Mouse (Mus musculus) embryo, embryonic 10.5 days (tissue): Measurements from ENCODE around the gene Ppfia1.

Experiments
- DNase-seq: peaks from one replicate; pipeline ENCODE4 v3.0.0-alpha.2; 2015; ENCODE audit warnings: low spot score

Ppfia1 gene

GRCm38 (mm10) chr7:144427460-144427859 lies 126.1 kb downstream of the Ppfia1 start:
- no peak for DNase-seq
